Mouse (Mus musculus): ENCODE measurements around the gene Rab29. TPM values are rescaled to one million over a fixed set of nuclear protein-coding genes. Genes with fewer than 3 reads are reported as not detected.
"Not testable (repeated sequence)": the region's sequence is repeated elsewhere in the genome, so short reads cannot be mapped to it uniquely, and the experiment has no call there.

Rab29 gene
- 10.0 and 13.8 TPM in 2 replicates for polyA plus RNA-seq (2016; fragmentation: Nextera tagmentation; extraction: Ambion mirVana)

- Histone ChIP-seq H3K27me3 (peaks cover 10% of the 10 kb centered on the region; the same call in 1 of the 2 replicates), H3K9ac (replicated peaks) (peak within 1 kb of the TSS; percentile 43; the same call in 1 of the 2 replicates), H3K4me2 (replicated peaks) (peak within 1 kb of the TSS; percentile 65), H3K4me3 (peak within 1 kb of the TSS; percentile 51), H3K9me3 (no peaks in the 10 kb centered on the region), H3K4me1 (peaks cover 5% of the 10 kb centered on the region; the same call in 1 of the 2 replicates), H3K27ac (replicated peaks) (no peak within 1 kb of the TSS), H3K36me3 (no peaks in the 10 kb centered on the region)
- peak; percentile 97 for ATAC-seq (ENCODE audit: low FRiP score, low read depth)
- 2% methylated on average over 46 of the region's 46 CpGs for WGBS
Observed at GRCm38 (mm10) chr1:131867093-131867945, at the start of gene Rab29. Rab29 (plus strand) TSS chr1:131867224.

GRCm38 (mm10) chr1:131820353-131820752 lies 46.7 kb upstream of the Rab29 start:
- WGBS = 75% methylated on average over 9 of the region's 9 CpGs
- H3K36me3 ChIP-seq; H3K27me3 ChIP-seq; H3K27ac ChIP-seq (replicated peaks); H3K4me3 ChIP-seq; H3K9ac ChIP-seq (replicated peaks); H3K4me2 ChIP-seq (replicated peaks); H3K9me3 ChIP-seq; ATAC-seq (ENCODE audit: low FRiP score, low read depth); H3K4me1 ChIP-seq: not testable (repeated sequence)

GRCm38 (mm10) chr1:131820887-131821328 lies 46.1 kb upstream of the Rab29 start:
- H3K9ac ChIP-seq (replicated peaks) = no peak overlapping the region
- H3K36me3 ChIP-seq = no peaks in the 10 kb centered on the region
- no peaks in the 10 kb centered on the region for H3K4me1 ChIP-seq
- H3K4me3 ChIP-seq = no peak overlapping the region
- WGBS = 92% methylated on average over 10 of the region's 10 CpGs
- no peaks in the 10 kb centered on the region for H3K9me3 ChIP-seq
- no peak overlapping the region for H3K4me2 ChIP-seq (replicated peaks)
- no peak for ATAC-seq (ENCODE audit: low FRiP score, low read depth)
- no peak overlapping the region for H3K27ac ChIP-seq (replicated peaks)
- 0 out of 2 replicates have a peak, but pooled peaks cover under 1% of the 10 kb centered on the region for H3K27me3 ChIP-seq

- ATAC-seq (ENCODE audit: low FRiP score, low read depth) = no peak
- no peaks in the 10 kb centered on the region for H3K9me3 ChIP-seq
- no peak overlapping the region for H3K4me3 ChIP-seq
- no peak overlapping the region for H3K9ac ChIP-seq (replicated peaks)
- 82% methylated on average over 8 of the region's 8 CpGs for WGBS
- peaks cover 3% of the 10 kb centered on the region; the same call in 1 of the 2 replicates for H3K27me3 ChIP-seq
- no peak overlapping the region for H3K27ac ChIP-seq (replicated peaks)
- H3K4me1 ChIP-seq = peaks cover 4% of the 10 kb centered on the region
- H3K36me3 ChIP-seq = no peaks in the 10 kb centered on the region
- no peak overlapping the region for H3K4me2 ChIP-seq (replicated peaks)
Observed at GRCm38 (mm10) chr1:131822292-131822691, 44.7 kb upstream of the Rab29 start.

- peaks cover 6% of the 10 kb centered on the region for H3K4me1 ChIP-seq
- H3K36me3 ChIP-seq = no peaks in the 10 kb centered on the region
- no peak overlapping the region for H3K4me2 ChIP-seq (replicated peaks)
- no peaks in the 10 kb centered on the region for H3K9me3 ChIP-seq
- no peak overlapping the region for H3K27ac ChIP-seq (replicated peaks)
- H3K4me3 ChIP-seq = no peak overlapping the region
- H3K9ac ChIP-seq (replicated peaks) = no peak overlapping the region
- ATAC-seq (ENCODE audit: low FRiP score, low read depth) = no peak
- 91% methylated on average over 1 of the region's 1 CpGs for WGBS
- peaks cover 3% of the 10 kb centered on the region; the same call in 1 of the 2 replicates for H3K27me3 ChIP-seq
Observed at GRCm38 (mm10) chr1:131822856-131823492, 44.0 kb upstream of the Rab29 start.

- no peak overlapping the region for H3K27ac ChIP-seq (replicated peaks)
- 76% methylated on average over 5 of the region's 5 CpGs for WGBS
Observed at GRCm38 (mm10) chr1:131823563-131823962, 43.5 kb upstream of the Rab29 start.

GRCm38 (mm10) chr1:131824528-131825181 lies 42.4 kb upstream of the Rab29 start:
- Histone ChIP-seq H3K9ac (replicated peaks) (no peak overlapping the region), H3K36me3 (no peaks in the 10 kb centered on the region), H3K27me3 (peaks cover 3% of the 10 kb centered on the region; the same call in 1 of the 2 replicates), H3K4me1 (peaks cover 18% of the 10 kb centered on the region), H3K4me2 (replicated peaks) (no peak overlapping the region), H3K9me3 (no peaks in the 10 kb centered on the region), H3K27ac (replicated peaks) (no peak overlapping the region), H3K4me3 (no peak overlapping the region)
- WGBS = 90% methylated on average over 11 of the region's 11 CpGs
- no peak for ATAC-seq (ENCODE audit: low FRiP score, low read depth)

More at GRCm38 (mm10) chr1:131823563-131823962, 43.5 kb upstream of the Rab29 start:
- Histone ChIP-seq H3K4me2 (replicated peaks) (no peak overlapping the region), H3K4me1 (peaks cover 7% of the 10 kb centered on the region), H3K4me3 (no peak overlapping the region), H3K27me3 (peaks cover 3% of the 10 kb centered on the region; the same call in 1 of the 2 replicates), H3K9ac (replicated peaks) (no peak overlapping the region), H3K9me3 (no peaks in the 10 kb centered on the region), H3K36me3 (no peaks in the 10 kb centered on the region)
- no peak for ATAC-seq (ENCODE audit: low FRiP score, low read depth)

- H3K4me1 ChIP-seq = peaks cover 25% of the 10 kb centered on the region
- ATAC-seq (ENCODE audit: low FRiP score, low read depth) = no peak; the same call in none of the 2 replicates
- H3K9ac ChIP-seq (replicated peaks) = peak within 1 kb of the TSS; percentile 81
- peak within 1 kb of the TSS; percentile 69 for H3K27ac ChIP-seq (replicated peaks)
- peak within 1 kb of the TSS; percentile 79 for H3K4me3 ChIP-seq
- no peaks in the 10 kb centered on the region for H3K9me3 ChIP-seq
- peaks cover 14% of the 10 kb centered on the region; the same call in 1 of the 2 replicates for H3K36me3 ChIP-seq
- H3K4me2 ChIP-seq (replicated peaks) = peak within 1 kb of the TSS; percentile 83
- peaks cover 3% of the 10 kb centered on the region; the same call in 1 of the 2 replicates for H3K27me3 ChIP-seq
- WGBS = 2% methylated on average over 25 of the region's 25 CpGs
Observed at GRCm38 (mm10) chr1:131827207-131827786, 39.7 kb upstream of the Rab29 start, which contains the start of gene Slc41a1. Slc41a1 (plus strand) TSS chr1:131827493.

- H3K9ac ChIP-seq (replicated peaks) = peak overlapping the region; percentile 81
- H3K27me3 ChIP-seq = peaks cover 3% of the 10 kb centered on the region; the same call in 1 of the 2 replicates
- H3K36me3 ChIP-seq = peaks cover 16% of the 10 kb centered on the region; the same call in 1 of the 2 replicates
- WGBS = under 1% methylated on average over 36 of the region's 36 CpGs
- peak overlapping the region; percentile 83 for H3K4me2 ChIP-seq (replicated peaks)
- H3K4me1 ChIP-seq = peaks cover 26% of the 10 kb centered on the region
- ATAC-seq (ENCODE audit: low FRiP score, low read depth) = peak; percentile 96
- H3K27ac ChIP-seq (replicated peaks) = peak overlapping the region; percentile 69
- peak overlapping the region; percentile 79 for H3K4me3 ChIP-seq
- no peaks in the 10 kb centered on the region for H3K9me3 ChIP-seq
Observed at GRCm38 (mm10) chr1:131827787-131828258, 39.2 kb upstream of the Rab29 start.

- H3K9me3 ChIP-seq = no peaks in the 10 kb centered on the region
- H3K4me1 ChIP-seq = peaks cover 26% of the 10 kb centered on the region
- peak; percentile 77 for ATAC-seq (ENCODE audit: low FRiP score, low read depth)
- peak overlapping the region; percentile 83 for H3K4me2 ChIP-seq (replicated peaks)
- H3K4me3 ChIP-seq = peak overlapping the region; percentile 79
- peaks cover 3% of the 10 kb centered on the region; the same call in 1 of the 2 replicates for H3K27me3 ChIP-seq
- H3K27ac ChIP-seq (replicated peaks) = peak overlapping the region; percentile 69
- H3K9ac ChIP-seq (replicated peaks) = peak overlapping the region; percentile 81
- whole genome bisulfite sequencing = 2% methylated on average over 22 of the region's 22 CpGs
- H3K36me3 ChIP-seq = peaks cover 16% of the 10 kb centered on the region; the same call in 1 of the 2 replicates
Observed at GRCm38 (mm10) chr1:131828297-131829126, 38.5 kb upstream of the Rab29 start.
